Mouse (Mus musculus) cerebellum, postnatal 4 days (tissue): ENCODE results near the gene Esrrg.

Experiments used
- DNase-seq, 2 experiments: peaks; one replicate each; pipeline ENCODE4 v3.0.0; 2022; ENCODE audit warnings: low spot score in 2 of 2, mixed read lengths in 1 of 2

Esrrg gene

DNA sequence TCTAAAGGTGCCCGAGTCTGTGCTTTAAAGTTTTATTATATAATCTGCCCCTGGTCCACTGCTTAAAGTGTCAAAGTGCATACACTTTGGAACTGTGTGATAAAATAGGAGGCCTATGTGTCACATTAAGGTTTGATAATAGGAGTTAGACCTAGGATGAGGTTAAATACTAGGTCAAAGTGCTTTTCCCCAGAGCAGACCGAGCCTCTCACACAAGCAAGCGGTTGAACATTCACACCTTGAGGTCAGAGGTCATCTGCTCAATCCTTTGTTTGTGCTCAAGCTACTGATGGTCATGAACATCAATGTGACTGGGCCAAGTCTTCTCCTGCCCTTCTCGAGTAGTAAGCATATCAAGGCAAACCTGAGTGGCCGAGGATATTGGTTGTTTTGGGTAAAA is 218.3 kb downstream of the Esrrg start:
- DNase-seq: no peak

GRCm38 (mm10) chr1:187830937-187831336 is 222.3 kb downstream of the Esrrg start:
- no peak for DNase-seq

GRCm38 (mm10) chr1:187832851-187833250 is 224.3 kb downstream of the Esrrg start:
- no peak for DNase-seq

- DNase-seq: no peak
These were observed 226.0 kb downstream of the Esrrg start for GRCm38 (mm10) chr1:187834576-187834975.

- DNase-seq: no peak
These were observed 227.8 kb downstream of the Esrrg start for GRCm38 (mm10) chr1:187836384-187836783.

DNA sequence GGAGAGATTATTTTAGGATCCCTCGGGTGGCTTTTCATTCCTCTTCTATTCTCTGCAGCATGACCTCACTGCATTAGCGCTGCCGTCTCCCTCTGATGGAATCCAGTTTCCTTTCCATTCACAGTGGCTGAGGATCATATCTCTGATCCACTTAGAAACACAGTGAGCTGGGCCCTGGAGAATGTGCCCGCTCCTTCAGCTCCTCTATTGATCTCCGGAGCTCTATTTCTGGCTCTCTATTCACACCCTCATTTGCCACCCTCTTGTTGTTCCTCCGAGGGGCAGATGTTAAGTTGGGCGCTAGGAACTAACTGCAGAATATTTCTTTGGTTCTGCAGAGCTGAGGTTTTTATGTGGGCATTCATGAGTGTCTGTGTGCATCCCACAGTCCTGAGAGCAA is 228.3 kb downstream of the Esrrg start:
- DNase-seq: no peak

DNA sequence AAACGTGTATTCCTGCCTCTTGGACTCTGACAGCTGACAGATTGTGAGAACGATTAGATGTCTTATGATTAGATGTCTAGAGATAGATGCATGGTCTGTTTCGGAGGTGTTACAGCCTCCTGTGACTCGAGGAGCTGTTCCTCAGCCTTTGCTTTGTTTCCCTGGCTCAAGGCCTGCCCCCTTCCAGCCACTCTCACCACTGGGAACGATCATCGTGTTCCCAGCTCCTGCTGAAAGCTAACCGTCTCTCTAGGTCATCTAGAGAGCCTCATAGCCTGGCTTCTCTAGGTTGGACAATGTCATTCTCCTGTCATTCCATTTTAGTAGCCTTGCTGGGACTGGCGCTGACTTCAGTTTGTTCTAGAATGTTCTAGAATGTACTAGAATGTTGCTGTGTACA is 233.0 kb downstream of the Esrrg start:
- DNase-seq: no peak

GRCm38 (mm10) chr1:187842702-187843101 is 234.1 kb downstream of the Esrrg start:
- DNase-seq: no peak

DNA sequence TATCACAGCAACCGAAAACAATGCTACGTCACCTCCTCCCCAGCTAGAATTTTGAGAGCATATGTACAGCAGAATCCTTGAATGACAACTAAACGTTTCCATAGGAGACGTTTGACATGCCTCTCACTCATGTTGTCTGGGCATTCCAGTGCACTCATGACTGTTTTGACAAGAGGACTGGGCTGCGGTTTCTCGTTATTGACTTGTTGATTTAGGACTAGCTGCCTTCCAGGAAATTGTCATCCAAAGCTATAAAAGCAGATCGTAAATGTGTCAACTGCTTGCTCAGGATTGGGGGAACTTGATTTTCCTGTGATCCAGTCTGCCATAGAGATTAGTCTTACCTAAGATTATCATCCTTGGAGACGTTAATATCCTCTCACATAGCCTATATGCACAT is 245.6 kb downstream of the Esrrg start:
- DNase-seq: no peak

DNA sequence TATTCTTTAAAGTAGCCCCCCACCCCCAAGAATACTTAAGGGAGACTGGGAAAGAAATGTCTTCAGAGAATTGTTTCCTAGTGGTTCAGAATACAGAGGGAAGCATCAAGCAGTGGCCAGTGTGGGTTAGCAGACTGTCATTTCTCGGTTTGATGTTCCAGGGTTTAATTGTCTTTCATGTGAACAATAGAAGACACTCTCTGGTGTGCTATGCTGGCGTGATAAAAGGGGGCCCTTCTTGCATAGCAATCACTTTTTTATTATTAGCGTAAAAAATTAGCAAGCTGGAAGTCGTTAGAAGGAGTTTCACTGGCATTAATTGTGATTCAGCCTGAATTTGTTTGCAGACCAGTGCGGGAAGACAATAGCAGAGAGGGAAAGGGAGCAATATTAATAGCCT is 253.7 kb downstream of the Esrrg start:
- no peak for DNase-seq

- DNase-seq: no peak
These were observed 259.8 kb downstream of the Esrrg start for GRCm38 (mm10) chr1:187868427-187868826.

DNA sequence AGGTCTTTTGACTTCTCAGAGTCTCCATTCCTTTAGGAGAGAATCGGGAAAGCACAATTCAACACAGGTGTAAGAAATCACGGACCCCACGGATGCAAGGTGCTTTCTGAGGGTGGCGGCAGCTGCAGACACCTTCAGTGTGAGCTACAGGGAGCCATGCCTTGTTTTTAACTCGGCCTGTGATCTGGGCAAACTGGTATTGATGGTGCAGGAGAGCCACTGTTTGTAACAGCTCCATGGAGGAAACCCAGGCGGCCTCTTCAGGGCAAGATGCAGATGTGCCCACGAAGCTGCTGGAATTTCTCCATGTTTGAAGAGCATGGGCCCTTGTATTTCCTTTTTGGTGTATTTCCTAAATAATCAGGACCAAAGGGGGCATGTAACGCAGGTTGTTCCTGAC is 263.6 kb downstream of the Esrrg start:
- DNase-seq: no peak

DNA sequence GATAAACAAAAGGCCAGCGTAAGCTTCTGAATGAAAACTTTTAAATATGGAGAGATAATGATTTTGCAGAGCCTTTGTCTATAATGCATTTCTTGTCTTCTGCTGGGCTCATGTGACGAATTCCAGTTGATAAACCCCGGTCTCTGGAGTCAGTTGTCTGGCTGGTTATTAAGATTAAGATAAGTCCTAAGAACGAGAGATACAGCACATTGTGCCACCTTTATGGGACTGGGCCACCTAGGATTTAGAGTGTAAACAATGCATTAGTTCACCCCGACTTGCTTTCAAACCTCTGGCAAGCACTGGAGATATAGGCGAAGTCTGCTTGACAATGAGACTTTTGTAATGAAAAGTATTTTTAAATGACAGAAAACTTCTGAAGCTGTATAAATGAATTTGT is 264.2 kb downstream of the Esrrg start:
- no peak for DNase-seq

DNA sequence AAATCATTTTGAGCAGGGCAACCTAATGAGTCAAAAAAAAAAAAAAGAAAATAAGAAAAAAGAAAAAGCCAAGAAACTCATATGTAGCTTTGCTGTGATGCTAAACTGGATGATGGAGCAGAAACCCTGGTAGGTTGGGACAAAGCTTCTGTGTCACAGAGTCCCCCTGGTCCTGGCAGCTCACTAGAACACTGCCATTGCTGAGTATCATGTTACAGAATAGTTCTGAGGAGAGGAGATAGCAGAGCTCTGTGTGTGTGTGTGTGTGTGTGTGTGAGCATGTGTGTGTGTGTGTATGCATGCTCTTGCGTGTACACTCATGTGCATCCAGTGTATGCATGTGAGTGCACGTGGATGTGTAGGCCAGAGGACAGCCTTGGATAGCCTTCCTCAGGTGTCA is 265.2 kb downstream of the Esrrg start:
- DNase-seq: no peak

GRCm38 (mm10) chr1:187887270-187887669 is 278.7 kb downstream of the Esrrg start:
- no peak for DNase-seq

DNA sequence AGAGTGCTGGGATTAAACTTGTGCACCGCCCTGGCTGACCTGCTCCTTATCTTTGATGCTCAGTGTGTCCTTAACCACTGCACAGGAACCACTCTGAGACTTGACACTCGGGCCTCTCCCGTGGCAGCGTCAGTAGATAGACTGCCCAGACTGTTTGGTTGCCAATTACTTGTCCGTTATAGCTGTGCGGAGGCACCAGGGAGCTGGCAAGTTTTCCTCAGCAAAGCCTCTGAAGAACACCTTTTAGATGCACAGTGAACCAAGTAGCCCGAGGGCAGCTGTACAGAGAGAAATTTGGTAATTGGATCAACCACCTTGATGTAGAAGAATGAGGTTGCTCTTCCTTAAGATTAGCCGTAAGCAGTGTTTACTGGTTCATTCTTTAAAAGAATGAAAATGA is 279.6 kb downstream of the Esrrg start:
- DNase-seq: no peak

GRCm38 (mm10) chr1:187889096-187889495 is 280.5 kb downstream of the Esrrg start:
- no peak for DNase-seq

- DNase-seq: no peak
These were observed 282.7 kb downstream of the Esrrg start for GRCm38 (mm10) chr1:187891262-187891661.

DNA sequence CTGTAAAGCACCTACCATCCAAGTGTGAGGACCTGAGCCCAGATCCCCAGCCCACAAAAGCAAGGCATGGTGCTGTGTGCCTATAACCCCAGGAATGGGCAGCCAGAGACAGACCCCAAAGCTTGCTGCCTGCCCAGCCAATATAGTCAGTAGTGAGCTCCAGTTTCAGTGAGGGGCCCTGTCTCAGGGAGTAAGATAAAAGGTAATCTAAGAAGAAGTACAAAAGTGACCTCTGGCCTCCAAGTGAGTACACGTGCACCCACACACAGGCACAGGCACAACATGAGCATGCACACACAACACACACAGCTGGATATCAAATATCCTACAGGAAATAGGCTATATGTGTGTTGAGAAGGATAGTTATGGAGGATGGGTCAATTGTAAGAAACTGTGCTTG is 286.9 kb downstream of the Esrrg start:
- DNase-seq: no peak

GRCm38 (mm10) chr1:187896291-187896690 is 287.7 kb downstream of the Esrrg start:
- no peak for DNase-seq

DNA sequence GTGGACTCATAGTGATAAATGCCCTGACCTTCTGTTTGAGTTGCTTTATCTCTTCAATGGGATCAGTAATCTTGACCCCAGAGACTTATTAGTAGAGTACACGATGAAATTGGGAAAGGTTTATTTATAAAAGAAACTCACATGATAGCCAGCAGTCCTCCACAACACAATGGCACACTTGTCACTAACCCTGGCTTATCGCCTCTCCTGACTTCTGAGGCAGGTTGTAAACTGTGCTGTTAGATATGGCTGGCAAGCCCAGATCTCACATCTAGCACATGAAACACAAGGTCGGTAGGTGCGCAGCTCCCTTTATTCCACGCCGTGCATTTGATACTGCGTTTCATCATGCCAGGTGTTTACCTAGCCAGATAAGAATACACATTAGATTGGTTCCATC is 288.3 kb downstream of the Esrrg start:
- no peak for DNase-seq

DNA sequence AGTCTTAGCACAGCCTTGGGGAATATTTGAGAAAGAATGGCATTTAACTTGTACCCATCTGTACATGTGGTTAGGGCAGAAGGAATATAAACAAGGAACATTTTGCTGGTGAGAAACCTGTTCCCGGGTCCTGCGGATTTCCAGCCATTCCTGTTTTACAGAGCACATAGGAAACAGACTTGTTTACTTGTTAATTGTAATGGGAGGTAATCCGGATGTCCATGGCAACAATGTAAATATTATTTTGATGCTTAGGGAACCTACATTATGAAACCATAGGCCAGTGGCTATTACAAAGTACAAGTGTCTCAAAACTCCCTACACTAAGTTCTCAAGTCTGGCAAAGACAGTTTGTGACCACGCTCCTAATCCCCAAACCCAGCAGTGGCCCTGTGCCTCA is 290.9 kb downstream of the Esrrg start:
- DNase-seq: no peak

- no peak for DNase-seq
These were observed 292.2 kb downstream of the Esrrg start for GRCm38 (mm10) chr1:187900756-187901155.

DNA sequence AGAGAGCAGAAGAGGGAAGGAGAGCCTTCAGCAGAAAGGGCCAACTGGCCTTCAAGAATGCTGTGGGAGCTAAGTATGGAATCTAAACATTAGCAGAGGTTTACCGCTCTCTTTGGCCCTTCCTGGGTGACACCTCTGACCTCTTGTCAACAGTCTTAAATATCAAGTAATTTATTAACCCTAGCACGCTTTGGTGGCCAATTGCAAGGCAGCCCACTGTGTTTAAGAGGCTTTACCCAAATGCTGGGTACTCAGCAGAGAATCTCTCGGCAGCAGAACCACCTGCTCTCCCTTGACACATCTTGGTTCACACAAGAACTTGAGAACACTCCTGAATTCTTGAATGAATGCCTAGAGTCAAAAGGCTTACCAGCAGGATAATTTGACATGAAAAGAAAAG is 293.6 kb downstream of the Esrrg start:
- no peak for DNase-seq

GRCm38 (mm10) chr1:187904731-187905130 is 296.1 kb downstream of the Esrrg start:
- no peak for DNase-seq
